Mouse (Mus musculus) subcutaneous adipose tissue, adult 2 months (tissue): ENCODE data around the gene Lpar1. TPM values are rescaled to one million over a fixed set of nuclear protein-coding genes. Genes with fewer than 3 reads are reported as not detected.

Source experiments
- polyA plus RNA-seq: library from polyadenylated mRNA; depleted of rRNA; stranded (reverse); fragments of >200 nt; gene quantifications from 2 replicates; pipeline ENCODE4 v1.2.3, GENCODE M21; 2012; ENCODE audit warnings: low replicate concordance; rRNA removed

Lpar1 gene
- polyA plus RNA-seq, result 28.2 and 124 TPM in 2 replicates

GRCm38 (mm10) chr4:58553631-58554358 is at the start of gene Lpar1:
Gene Lpar1 (minus strand): TSS chr4:58553898.

Other genes starting within 250 kb of the Lpar1 start
- 0.03 TPM in 1 of 2 replicates, not detected in the other for gene Olfr267, start 233.8 kb upstream of the Lpar1 start, polyA plus RNA-seq